Mouse (Mus musculus) embryonic facial prominence, embryonic 12.5 days (tissue): ENCODE results near the gene Gm17622. TPM values are rescaled to one million over a fixed set of nuclear protein-coding genes. Genes with fewer than 3 reads are reported as not detected.

Source experiments
- ATAC-seq: fragments of 200-750 bp; cut with Nextera tagmentation; 2 replicates; pipeline ENCODE4 v1.8.0; 2017; ENCODE audit not compliant: insufficient number of reproducible peaks, insufficient read depth, low FRiP score, low TSS enrichment
- H3K27ac ChIP-seq: fragments of 300-500 bp; sonication (generic); 2 replicates; pipeline ENCODE4 v1.5.1; 2016; ENCODE audit warnings: mild to moderate bottlenecking
- H3K27me3 ChIP-seq: fragments of 300-500 bp; sonication (generic); 2 replicates; pipeline ENCODE4 v1.6.1; 2016; ENCODE audit warnings: mild to moderate bottlenecking, moderate library complexity
- H3K36me3 ChIP-seq: fragments of 300-500 bp; sonication (generic); 2 replicates; pipeline ENCODE4 v1.6.1; 2016; ENCODE audit warnings: mild to moderate bottlenecking
- H3K4me1 ChIP-seq: fragments of 300-500 bp; sonication (generic); 2 replicates; pipeline ENCODE4 v1.6.1; 2016
- H3K4me2 ChIP-seq: fragments of 300-500 bp; sonication (generic); replicated peaks from 2 replicates; pipeline ENCODE4 v1.6.1; 2016; ENCODE audit warnings: mild to moderate bottlenecking, moderate library complexity
- H3K4me3 ChIP-seq: fragments of 300-500 bp; sonication (generic); 2 replicates; pipeline ENCODE4 v1.5.1; 2016; ENCODE audit warnings: mild to moderate bottlenecking
- H3K9ac ChIP-seq: fragments of 300-500 bp; sonication (generic); 2 replicates; pipeline ENCODE4 v1.6.1; 2016; ENCODE audit warnings: mild to moderate bottlenecking, moderate library complexity
- H3K9me3 ChIP-seq: fragments of 300-500 bp; sonication (generic); 2 replicates; pipeline ENCODE4 v1.6.1; 2016; ENCODE audit warnings: mild to moderate bottlenecking, moderate library complexity
- WGBS: fragments of 180-500 bp; shearing (Covaris S2); methylation state at CpG from one replicate; pipeline ENCODE4 v1.1.7; 2016; 5-methylcytosine and 5-hydroxymethylcytosine counted together
- polyA plus RNA-seq: library from polyadenylated mRNA; unstranded; fragments of >200 nt; fragmentation: Nextera tagmentation; extraction: Ambion mirVana; gene quantifications from 2 replicates; pipeline ENCODE4 v1.2.1, GENCODE M21; 2016

The Gm17622 gene
- polyA plus RNA-seq, 1 experiment from 2014 or later: not detected

DNA sequence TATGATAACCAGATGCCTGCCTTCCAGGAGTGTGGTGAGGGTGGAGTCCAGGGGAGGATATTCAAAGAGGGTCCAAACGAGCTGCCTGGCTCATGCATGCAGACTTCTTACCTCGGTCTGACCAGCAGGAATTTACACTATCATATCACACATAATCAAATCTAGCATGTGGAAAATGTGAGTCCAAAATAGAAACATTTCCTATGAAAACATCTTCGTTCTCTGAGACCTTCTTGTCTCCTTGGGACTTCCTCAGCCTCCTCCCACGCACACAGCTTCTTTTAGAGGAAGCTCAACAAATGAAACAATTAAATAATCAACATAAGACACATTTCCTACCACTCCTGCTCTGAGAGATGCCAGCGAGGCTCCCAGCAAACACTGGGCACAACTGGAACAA lies 21.4 kb downstream of the Gm17622 start:
- no peaks in the 10 kb centered on the region for H3K4me1 ChIP-seq
- H3K27ac ChIP-seq: no peak overlapping the region
- no peak overlapping the region for H3K4me3 ChIP-seq
- H3K9me3 ChIP-seq: no peaks in the 10 kb centered on the region
- no peak overlapping the region for H3K9ac ChIP-seq
- no peak for ATAC-seq
- WGBS: 65% methylated on average over 5 of the region's 5 CpGs
- no peaks in the 10 kb centered on the region for H3K27me3 ChIP-seq
- no peak overlapping the region for H3K4me2 ChIP-seq
- H3K36me3 ChIP-seq: no peaks in the 10 kb centered on the region

DNA sequence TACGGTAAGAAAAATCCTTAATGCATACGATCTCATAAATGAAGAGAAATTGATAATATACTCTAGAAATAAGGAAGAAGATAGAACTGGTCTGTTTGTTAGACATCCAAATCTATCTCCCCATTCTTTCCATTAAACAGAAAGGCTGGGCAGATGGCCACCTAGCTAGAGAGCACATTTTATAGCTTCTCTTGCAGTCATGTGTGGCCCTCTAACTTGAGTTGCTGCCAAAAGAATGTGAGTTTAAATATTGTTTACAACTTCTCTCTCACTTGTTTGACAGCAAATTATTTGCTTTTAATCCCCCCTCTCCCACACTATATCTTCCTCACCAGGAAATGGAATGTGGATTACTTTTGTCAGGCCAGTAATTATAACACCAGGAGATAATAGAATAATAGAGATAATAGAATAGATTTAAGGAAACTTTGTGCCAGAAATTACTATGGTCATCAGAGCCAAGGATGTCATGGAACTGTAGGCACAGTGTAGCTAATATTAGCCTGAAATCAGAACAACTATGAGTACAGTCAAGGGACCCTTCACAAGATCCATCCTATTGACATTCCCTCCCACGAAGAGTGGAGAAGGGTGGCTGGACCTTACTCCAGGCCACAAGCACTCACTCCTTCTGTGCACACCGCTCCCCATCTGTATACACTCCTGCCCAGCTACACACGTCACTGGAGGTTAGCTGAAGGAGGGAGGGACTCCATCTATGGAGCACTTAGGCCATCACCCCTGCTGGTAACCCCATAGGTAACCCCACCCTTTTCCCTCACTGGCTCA lies 23.8 kb downstream of the Gm17622 start:
- Histone ChIP-seq H3K4me3 (no peak overlapping the region), H3K4me2 (no peak overlapping the region), H3K27me3 (no peaks in the 10 kb centered on the region), H3K36me3 (no peaks in the 10 kb centered on the region), H3K9me3 (no peaks in the 10 kb centered on the region), H3K9ac (no peak overlapping the region), H3K4me1 (no peaks in the 10 kb centered on the region), H3K27ac (no peak overlapping the region)
- no peak for ATAC-seq
- 89% methylated on average over 5 of the region's 5 CpGs for WGBS

DNA sequence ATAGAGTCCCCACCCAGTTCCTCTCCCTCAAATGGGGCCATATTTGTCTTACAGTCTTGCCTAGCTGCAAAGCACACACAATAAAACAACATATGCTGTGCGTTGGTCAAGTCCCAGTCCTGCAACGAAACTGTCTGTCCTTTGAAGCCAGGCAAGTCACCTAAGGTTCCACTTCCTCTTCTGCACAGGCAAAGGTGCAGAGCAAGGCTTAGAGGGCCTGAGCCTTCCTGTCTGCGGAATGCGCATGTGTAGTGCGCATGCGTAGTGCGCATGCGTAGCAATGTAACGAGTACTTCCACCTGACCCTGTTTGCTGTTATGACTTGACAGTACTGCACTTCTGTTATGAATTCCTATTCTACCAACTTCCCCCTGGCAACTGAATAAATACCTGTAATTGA lies 25.7 kb downstream of the Gm17622 start:
- Histone ChIP-seq H3K4me2 (no peak overlapping the region), H3K4me1 (no peaks in the 10 kb centered on the region), H3K9ac (no peak overlapping the region), H3K27me3 (no peaks in the 10 kb centered on the region), H3K9me3 (no peaks in the 10 kb centered on the region), H3K36me3 (no peaks in the 10 kb centered on the region), H3K27ac (no peak overlapping the region), H3K4me3 (no peak overlapping the region)
- ATAC-seq: no peak
- 92% methylated on average over 9 of the region's 9 CpGs for WGBS

DNA sequence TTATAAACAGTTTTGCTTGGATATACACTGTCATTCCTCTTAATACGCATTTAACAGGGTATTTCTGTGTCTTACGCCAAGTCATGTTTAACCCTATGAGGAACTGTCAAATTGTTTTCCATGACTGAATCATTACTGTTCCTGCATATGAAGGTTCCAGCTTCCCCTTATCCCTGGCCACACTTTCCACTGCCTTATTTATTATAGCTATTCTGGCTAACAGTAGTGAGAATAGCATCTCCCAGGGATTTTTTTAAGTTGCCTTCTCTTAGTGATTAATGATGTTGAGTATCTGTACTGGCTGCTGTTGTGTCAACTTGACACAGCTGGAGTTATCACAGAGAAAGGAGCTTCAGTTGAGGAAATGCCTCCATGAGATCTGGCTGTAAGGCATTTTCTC lies 26.8 kb downstream of the Gm17622 start:
- Histone ChIP-seq H3K9ac (no peak overlapping the region), H3K4me2 (no peak overlapping the region), H3K4me3 (no peak overlapping the region), H3K4me1 (no peaks in the 10 kb centered on the region), H3K27me3 (no peaks in the 10 kb centered on the region), H3K36me3 (no peaks in the 10 kb centered on the region), H3K27ac (no peak overlapping the region), H3K9me3 (no peaks in the 10 kb centered on the region)
- WGBS: 97% methylated on average over 2 of the region's 2 CpGs
- ATAC-seq: no peak

DNA sequence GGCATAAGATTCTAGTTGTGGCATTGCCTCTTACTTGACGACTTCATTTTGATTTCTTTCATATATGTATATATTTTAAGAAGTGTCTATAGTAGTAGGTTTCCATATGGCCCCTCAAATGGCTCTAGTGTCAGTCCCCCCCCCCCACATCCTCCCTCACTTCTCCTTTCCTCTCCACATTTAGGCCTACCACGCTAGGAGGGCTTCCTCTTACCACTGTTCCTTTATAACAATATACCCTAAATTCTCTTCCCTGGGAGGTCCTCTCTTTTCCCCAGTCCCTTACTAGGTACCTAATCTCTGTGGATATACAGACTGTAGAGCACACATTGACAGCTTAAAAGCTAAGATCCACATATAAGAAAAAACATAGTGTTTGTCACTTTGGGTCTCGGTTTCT lies 30.8 kb downstream of the Gm17622 start:
- 89% methylated on average over 3 of the region's 3 CpGs for WGBS

DNA sequence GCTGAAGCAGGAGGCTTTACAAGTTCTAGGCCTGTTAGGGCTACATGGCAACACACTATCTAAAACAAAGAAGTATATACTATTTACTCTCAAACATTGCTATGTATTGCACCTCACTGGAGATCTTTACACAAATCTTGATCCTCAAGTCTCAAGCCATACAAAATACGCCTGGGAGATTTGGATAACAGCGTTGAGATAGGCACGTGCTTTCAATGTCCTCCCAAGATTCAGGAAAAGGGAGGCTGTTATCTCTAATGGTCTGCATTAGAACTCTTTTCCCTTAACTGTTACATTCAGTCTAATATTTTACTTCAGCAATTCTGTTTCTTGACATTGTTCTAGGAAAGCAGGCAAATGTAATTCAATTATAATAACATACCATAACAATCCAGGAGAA lies 36.5 kb downstream of the Gm17622 start:
- Histone ChIP-seq H3K9ac (no peak overlapping the region), H3K27ac (no peak overlapping the region), H3K27me3 (no peaks in the 10 kb centered on the region), H3K4me3 (no peak overlapping the region), H3K36me3 (no peaks in the 10 kb centered on the region), H3K9me3 (no peaks in the 10 kb centered on the region), H3K4me2 (no peak overlapping the region), H3K4me1 (peaks cover 2% of the 10 kb centered on the region; the same call in 1 of the 2 replicates)
- WGBS: 93% methylated on average over 3 of the region's 3 CpGs
- ATAC-seq: no peak

More for the DNA sequence above, 30.8 kb downstream of the Gm17622 start:
- Histone ChIP-seq H3K36me3 (no peaks in the 10 kb centered on the region), H3K9me3 (no peaks in the 10 kb centered on the region), H3K4me2 (no peak overlapping the region), H3K4me3 (no peak overlapping the region), H3K4me1 (no peaks in the 10 kb centered on the region), H3K27ac (no peak overlapping the region), H3K27me3 (no peaks in the 10 kb centered on the region), H3K9ac (no peak overlapping the region)
- no peak for ATAC-seq

DNA sequence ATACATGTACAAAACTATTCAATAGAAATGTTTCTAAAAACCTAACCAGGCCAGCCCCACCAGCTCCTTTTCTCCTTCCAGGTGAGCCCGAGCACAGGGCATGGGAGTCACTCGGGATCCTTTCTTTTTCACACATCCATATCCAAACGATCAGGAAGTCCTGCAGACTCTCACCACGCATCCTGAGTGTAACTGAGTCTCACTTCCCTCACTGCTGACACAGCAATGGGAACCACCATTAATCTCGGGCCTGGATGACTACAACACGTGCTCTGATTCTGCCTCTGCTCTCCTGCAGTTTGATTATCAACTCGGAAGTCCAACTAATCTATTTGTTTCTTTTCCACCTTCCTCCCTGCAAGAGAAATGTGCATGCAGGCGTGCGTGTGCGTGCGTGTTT lies 37.3 kb downstream of the Gm17622 start:
- Histone ChIP-seq H3K4me2 (no peak overlapping the region), H3K27me3 (no peaks in the 10 kb centered on the region), H3K4me3 (no peak overlapping the region), H3K9ac (no peak overlapping the region), H3K9me3 (no peaks in the 10 kb centered on the region), H3K27ac (no peak overlapping the region), H3K4me1 (peaks cover 5% of the 10 kb centered on the region; the same call in 1 of the 2 replicates), H3K36me3 (no peaks in the 10 kb centered on the region)
- 90% methylated on average over 11 of the region's 11 CpGs for WGBS
- ATAC-seq: no peak

DNA sequence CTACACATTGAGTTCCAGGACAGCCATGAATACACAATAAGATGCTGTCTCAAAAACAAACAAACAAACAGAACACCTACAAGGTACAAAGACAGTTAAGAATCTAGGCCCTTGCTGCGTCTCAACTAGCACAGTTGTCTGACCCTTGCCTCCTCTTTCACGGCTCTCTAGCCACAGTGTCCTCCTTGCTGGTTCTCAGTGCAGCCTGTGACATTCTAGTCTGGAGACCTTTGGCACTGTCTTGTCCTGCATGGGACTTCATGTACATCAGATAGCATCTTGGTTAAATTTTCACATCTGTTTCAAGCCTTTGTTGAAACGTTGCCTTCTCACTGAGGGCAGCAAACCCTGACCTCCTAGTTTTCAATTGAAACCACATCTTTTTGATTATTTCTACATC lies 38.2 kb downstream of the Gm17622 start:
- peaks cover 5% of the 10 kb centered on the region; the same call in 1 of the 2 replicates for H3K4me1 ChIP-seq
- H3K4me3 ChIP-seq: no peak overlapping the region
- no peaks in the 10 kb centered on the region for H3K9me3 ChIP-seq
- no peak overlapping the region for H3K9ac ChIP-seq
- no peak for ATAC-seq
- no peak overlapping the region for H3K4me2 ChIP-seq
- H3K27ac ChIP-seq: no peak overlapping the region
- no peaks in the 10 kb centered on the region for H3K27me3 ChIP-seq
- WGBS: 77% methylated on average over 3 of the region's 3 CpGs
- H3K36me3 ChIP-seq: no peaks in the 10 kb centered on the region

DNA sequence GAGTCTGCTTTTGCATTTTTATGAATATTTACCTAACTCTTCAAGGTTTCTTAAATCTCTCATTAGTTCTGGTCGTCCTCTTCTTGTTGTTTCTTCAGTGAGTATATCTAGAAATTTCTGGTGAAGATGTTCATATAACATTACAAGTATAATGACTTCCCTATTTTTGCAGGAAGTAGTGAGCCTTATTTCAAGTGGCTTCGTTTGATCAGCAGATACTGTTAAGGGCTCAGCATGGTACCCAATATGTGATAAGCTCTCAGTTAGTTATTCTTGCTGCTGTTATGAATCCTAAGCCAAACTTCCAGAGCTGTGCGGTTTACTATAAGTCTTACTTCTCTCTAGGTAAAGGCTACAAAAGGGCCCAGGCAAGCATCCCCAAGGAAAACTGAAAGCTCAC lies 39.0 kb downstream of the Gm17622 start:
- Histone ChIP-seq H3K9ac (no peak overlapping the region), H3K27ac (no peak overlapping the region), H3K9me3 (no peaks in the 10 kb centered on the region), H3K36me3 (no peaks in the 10 kb centered on the region), H3K4me1 (peaks cover 5% of the 10 kb centered on the region; the same call in 1 of the 2 replicates), H3K4me2 (no peak overlapping the region), H3K4me3 (no peak overlapping the region), H3K27me3 (no peaks in the 10 kb centered on the region)
- WGBS: 93% methylated on average over 3 of the region's 3 CpGs
- no peak for ATAC-seq

DNA sequence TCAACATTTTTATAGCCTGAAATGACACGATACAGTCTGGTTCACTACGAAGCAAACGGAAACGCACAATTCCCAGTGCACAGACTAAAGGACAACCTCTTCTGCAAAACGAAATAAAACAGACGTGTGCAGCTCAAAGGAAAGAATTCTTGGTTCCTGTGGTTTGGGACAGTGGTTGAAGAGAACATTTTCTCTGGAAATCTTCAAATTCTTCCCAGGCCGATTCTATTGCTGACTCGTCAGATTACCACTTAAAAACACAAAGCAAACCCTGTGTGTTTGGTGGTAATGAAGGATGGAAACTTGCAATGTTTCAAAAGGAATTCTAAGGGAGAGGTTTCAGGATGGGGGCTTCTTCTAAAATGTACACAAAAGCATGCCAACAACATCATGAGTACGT lies 39.5 kb downstream of the Gm17622 start:
- 85% methylated on average over 9 of the region's 9 CpGs for WGBS

DNA sequence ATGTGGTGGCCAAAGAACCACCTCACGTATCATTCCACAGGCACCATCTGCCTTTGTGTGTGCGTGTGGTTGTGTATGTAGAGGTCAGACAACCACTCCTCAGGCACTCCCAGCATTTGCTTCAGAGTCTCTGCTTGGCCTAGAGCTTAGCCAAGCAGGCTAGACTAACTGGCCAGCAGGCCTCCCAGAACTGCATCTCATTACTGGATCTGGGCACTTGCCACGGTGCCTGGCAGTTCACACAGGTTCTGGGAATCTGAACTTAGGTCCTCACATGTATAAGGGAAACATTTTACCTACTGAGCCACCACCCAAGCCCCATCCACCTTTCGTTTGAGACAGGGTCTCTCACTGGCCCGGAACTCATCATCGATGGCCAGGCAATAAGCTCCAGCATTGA lies 41.6 kb downstream of the Gm17622 start:
- no peak for ATAC-seq
- 84% methylated on average over 6 of the region's 6 CpGs for WGBS
- Histone ChIP-seq H3K27me3 (no peaks in the 10 kb centered on the region), H3K9ac (no peak overlapping the region), H3K4me1 (peaks cover 5% of the 10 kb centered on the region; the same call in 1 of the 2 replicates), H3K9me3 (no peaks in the 10 kb centered on the region), H3K27ac (no peak overlapping the region), H3K4me3 (no peak overlapping the region), H3K36me3 (no peaks in the 10 kb centered on the region), H3K4me2 (no peak overlapping the region)

More for the DNA sequence above, 39.5 kb downstream of the Gm17622 start:
- H3K4me1 ChIP-seq: peaks cover 5% of the 10 kb centered on the region; the same call in 1 of the 2 replicates
- no peak overlapping the region for H3K4me3 ChIP-seq
- no peak overlapping the region for H3K9ac ChIP-seq
- H3K36me3 ChIP-seq: no peaks in the 10 kb centered on the region
- no peak for ATAC-seq
- no peak overlapping the region for H3K4me2 ChIP-seq
- no peaks in the 10 kb centered on the region for H3K9me3 ChIP-seq
- H3K27ac ChIP-seq: no peak overlapping the region
- H3K27me3 ChIP-seq: no peaks in the 10 kb centered on the region

DNA sequence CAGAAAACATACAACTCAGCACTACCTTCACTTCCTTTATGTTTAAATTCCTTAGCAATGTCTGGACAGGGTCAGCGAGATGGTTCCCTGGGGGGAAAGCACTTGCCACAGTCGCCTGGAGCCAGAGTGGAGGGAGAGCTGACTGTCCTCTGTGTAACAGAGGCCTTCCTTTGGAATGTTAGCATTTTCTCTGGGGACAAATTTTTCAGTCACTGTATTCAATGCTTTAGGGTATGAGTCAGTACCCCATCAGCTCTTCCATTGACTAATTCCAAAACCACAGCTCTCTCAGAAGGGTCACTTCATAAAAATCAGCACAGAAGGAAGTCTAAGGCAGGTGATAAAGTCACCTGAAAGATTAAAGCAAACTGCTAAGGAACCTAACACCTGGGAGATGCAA lies 43.2 kb downstream of the Gm17622 start:
- Histone ChIP-seq H3K9ac (no peak overlapping the region), H3K27ac (no peak overlapping the region), H3K27me3 (no peaks in the 10 kb centered on the region), H3K9me3 (no peaks in the 10 kb centered on the region), H3K4me2 (no peak overlapping the region), H3K4me1 (peaks cover 5% of the 10 kb centered on the region; the same call in 1 of the 2 replicates), H3K36me3 (no peaks in the 10 kb centered on the region), H3K4me3 (no peak overlapping the region)
- WGBS: 27% methylated on average over 2 of the region's 2 CpGs
- ATAC-seq: no peak
